Comparison of ENCODE assay signal across 21 mouse cellular contexts in genomic region chr2:161416218-161416927, GRCm38 (mm10).
DNase-seq lines count a peak whose midpoint lies in the region; ATAC-seq and TF ChIP-seq lines count a peak whose summit lies in the region.
"Had no signal": no experiment of that assay in that cellular context is flagged by ENCODE, and none has a peak within 500 bp of the region (broad histone marks: within the 10 kb centered on the region; RNA-seq: fewer than 3 reads in every experiment).

No protein-coding gene starts in this region.

- no peaks in the 10 kb centered on the region for H3K4me1 ChIP-seq in forebrain, embryonic 14.5 days (ENCODE audit: control insufficient read depth, insufficient read depth, low read length)
- H3K4me1 ChIP-seq in forebrain, embryonic 10.5 days: peaks cover 21% of the 10 kb centered on the region
- no peaks in the 10 kb centered on the region for H3K4me1 ChIP-seq in hindbrain, embryonic 14.5 days (replicated peaks; ENCODE audit: control insufficient read depth, insufficient read depth, low read length)
- no peaks in the 10 kb centered on the region for H3K4me1 ChIP-seq in hindbrain, embryonic 10.5 days (replicated peaks)
- H3K4me1 ChIP-seq in neural tube, embryonic 15.5 days: 0 out of 2 replicates have a peak, but pooled peaks cover 4% of the 10 kb centered on the region
- H3K4me1 ChIP-seq: limb, embryonic 12.5 days; liver, embryonic 15.5 days had no signal

- no peak overlapping the region for H3K27ac ChIP-seq in forebrain, embryonic 14.5 days (ENCODE audit: low read depth, low read length)
- no peak overlapping the region for H3K27ac ChIP-seq in forebrain, embryonic 10.5 days
- H3K27ac ChIP-seq in hindbrain, embryonic 14.5 days: 0 out of 2 replicates have a peak overlapping the region, but pooled peaks have one; percentile 16
- H3K27ac ChIP-seq in hindbrain, embryonic 10.5 days: no peak overlapping the region
- H3K27ac ChIP-seq in neural tube, embryonic 15.5 days (replicated peaks): peak overlapping the region; percentile 10; the same call in 1 of the 2 replicates
- H3K27ac ChIP-seq: limb, embryonic 12.5 days; liver, embryonic 15.5 days had no signal

- H3K9me3 ChIP-seq in forebrain, embryonic 14.5 days (replicated peaks; ENCODE audit: control insufficient read depth, low read length): no peaks in the 10 kb centered on the region
- H3K9me3 ChIP-seq in forebrain, embryonic 10.5 days: no peaks in the 10 kb centered on the region
- no peaks in the 10 kb centered on the region for H3K9me3 ChIP-seq in hindbrain, embryonic 14.5 days (ENCODE audit: control insufficient read depth, low read length)
- no peaks in the 10 kb centered on the region for H3K9me3 ChIP-seq in hindbrain, embryonic 10.5 days
- no peaks in the 10 kb centered on the region for H3K9me3 ChIP-seq in neural tube, embryonic 15.5 days (replicated peaks)
- H3K9me3 ChIP-seq: limb, embryonic 12.5 days; liver, embryonic 15.5 days had no signal

- 13% methylated on average over 13 of the region's 13 CpGs for WGBS in forebrain, embryonic 14.5 days
- WGBS in forebrain, embryonic 10.5 days: 44% methylated on average over 13 of the region's 13 CpGs
- WGBS in hindbrain, embryonic 14.5 days: 58% methylated on average over 13 of the region's 13 CpGs
- WGBS in hindbrain, embryonic 10.5 days: 75% methylated on average over 13 of the region's 13 CpGs
- 48% methylated on average over 13 of the region's 13 CpGs for WGBS in neural tube, embryonic 15.5 days

- no peaks in the 10 kb centered on the region for H3K36me3 ChIP-seq in forebrain, embryonic 14.5 days (ENCODE audit: control insufficient read depth, insufficient read depth, low read length)
- no peaks in the 10 kb centered on the region for H3K36me3 ChIP-seq in forebrain, embryonic 10.5 days (replicated peaks)
- H3K36me3 ChIP-seq in hindbrain, embryonic 14.5 days (replicated peaks; ENCODE audit: control insufficient read depth, insufficient read depth): no peaks in the 10 kb centered on the region
- no peaks in the 10 kb centered on the region for H3K36me3 ChIP-seq in hindbrain, embryonic 10.5 days
- no peaks in the 10 kb centered on the region for H3K36me3 ChIP-seq in neural tube, embryonic 15.5 days
- H3K36me3 ChIP-seq: limb, embryonic 12.5 days; liver, embryonic 15.5 days had no signal

- TF ChIP-seq POLR2A in brain, embryonic 14.5 days (IDR thresholded peaks at IDR 0.05; ENCODE audit: borderline replicate concordance, extremely low read depth, insufficient read depth, insufficient read length, poor library complexity, severe bottlenecking): no peak

- no peaks in the 10 kb centered on the region for H3K27me3 ChIP-seq in forebrain, embryonic 14.5 days (replicated peaks; ENCODE audit: control insufficient read depth, insufficient read depth, low read length)
- H3K27me3 ChIP-seq in forebrain, embryonic 10.5 days (ENCODE audit: poor library complexity, severe bottlenecking): 0 out of 2 replicates have a peak, but pooled peaks cover 5% of the 10 kb centered on the region
- no peaks in the 10 kb centered on the region for H3K27me3 ChIP-seq in hindbrain, embryonic 14.5 days (ENCODE audit: control insufficient read depth, insufficient read depth, low read length)
- no peaks in the 10 kb centered on the region for H3K27me3 ChIP-seq in hindbrain, embryonic 10.5 days (ENCODE audit: insufficient read depth, poor library complexity, severe bottlenecking)
- H3K27me3 ChIP-seq in neural tube, embryonic 15.5 days (replicated peaks): no peaks in the 10 kb centered on the region
- H3K27me3 ChIP-seq: limb, embryonic 12.5 days; liver, embryonic 15.5 days had no signal

- no peak for TF ChIP-seq CTCF in brain, embryonic 14.5 days (IDR thresholded peaks at IDR 0.05; ENCODE audit: borderline replicate concordance, extremely low read depth, insufficient read depth, insufficient read length)

- ATAC-seq in forebrain, embryonic 14.5 days: no peak
- no peak for ATAC-seq in hindbrain, embryonic 14.5 days (ENCODE audit: low FRiP score)
- ATAC-seq in neural tube, embryonic 15.5 days (ENCODE audit: low FRiP score): no peak; the same call in 1 of the 2 replicates
- ATAC-seq: CD4-positive, CD25-positive, alpha-beta regulatory T cell, adult 4 months; intestine, postnatal 0 days had no signal

- no peak overlapping the region for H3K4me3 ChIP-seq in forebrain, embryonic 14.5 days (ENCODE audit: low read depth, low read length)
- no peak overlapping the region for H3K4me3 ChIP-seq in forebrain, embryonic 10.5 days
- H3K4me3 ChIP-seq in hindbrain, embryonic 14.5 days (replicated peaks; ENCODE audit: low read length): no peak overlapping the region
- H3K4me3 ChIP-seq in hindbrain, embryonic 10.5 days: no peak overlapping the region
- no peak overlapping the region for H3K4me3 ChIP-seq in neural tube, embryonic 15.5 days (replicated peaks)
- H3K4me3 ChIP-seq: limb, embryonic 12.5 days; liver, embryonic 15.5 days had no signal

- H3K9ac ChIP-seq in forebrain, embryonic 14.5 days (ENCODE audit: low read length): no peak overlapping the region
- H3K9ac ChIP-seq in hindbrain, embryonic 14.5 days: no peak overlapping the region
- H3K9ac ChIP-seq in neural tube, embryonic 15.5 days (replicated peaks): no peak overlapping the region
- H3K9ac ChIP-seq: limb, embryonic 12.5 days; liver, embryonic 15.5 days; lung, embryonic 14.5 days had no signal

- H3K4me2 ChIP-seq in forebrain, embryonic 14.5 days (ENCODE audit: low read length): no peak overlapping the region
- H3K4me2 ChIP-seq in hindbrain, embryonic 14.5 days (replicated peaks): no peak overlapping the region
- no peak overlapping the region for H3K4me2 ChIP-seq in neural tube, embryonic 15.5 days
- H3K4me2 ChIP-seq: limb, embryonic 12.5 days; liver, embryonic 15.5 days; lung, embryonic 14.5 days had no signal

- DNase-seq in forebrain, embryonic 14.5 days (ENCODE audit: low spot score): peak; percentile 28
- no peak for DNase-seq in forebrain, embryonic 10.5 days (ENCODE audit: extremely low spot score, low spot score)
- no peak for DNase-seq in hindbrain, embryonic 14.5 days (ENCODE audit: low spot score)
- no peak for DNase-seq in hindbrain, embryonic 10.5 days (ENCODE audit: low spot score)
- DNase-seq in brain, embryonic 14.5 days (ENCODE audit: low read depth): peak; percentile 65
- DNase-seq in cerebellum, adult 11-12 months: no peak
- DNase-seq: adrenal gland, postnatal 14 days; cerebellum, adult 2 months; cerebellum, postnatal 14 days; heart, postnatal 36 days; kidney, adult 9 months; kidney, postnatal 10 days; lung, embryonic 14.5 days; lung, postnatal 14 days; thymus, adult 2 months; thymus, postnatal 36 days had no signal

Comparison
In these comparisons a context has a peak if more than half of its experiments do, and no peak if none do; other contexts are left out.
1. DNase-seq: peak in forebrain, embryonic 14.5 days (single experiment) and brain, embryonic 14.5 days (single experiment); none in forebrain, embryonic 10.5 days (single experiment), hindbrain, embryonic 14.5 days (single experiment), hindbrain, embryonic 10.5 days (single experiment) and cerebellum, adult 11-12 months (single experiment).
2. H3K27ac ChIP-seq: peak in hindbrain, embryonic 14.5 days (single experiment) and neural tube, embryonic 15.5 days (single experiment); none in forebrain, embryonic 14.5 days (single experiment), forebrain, embryonic 10.5 days (single experiment) and hindbrain, embryonic 10.5 days (single experiment).